Mouse (Mus musculus) heart, embryonic 15.5 days (tissue): ENCODE data around the gene Slc39a13. TPM values are rescaled to one million over a fixed set of nuclear protein-coding genes. Genes with fewer than 3 reads are reported as not detected.
A peak's percentile ranks its signal among the peaks of the same experiment; 100 is the strongest.
"Not testable (repeated sequence)": the region's sequence is repeated elsewhere in the genome, so short reads cannot be mapped to it uniquely, and the experiment has no call there.

Experiments
- ATAC-seq: fragments of 200-750 bp; cut with Nextera tagmentation; replicated peaks from 2 replicates; pipeline ENCODE4 v1.8.0; 2017; ENCODE audit warnings: low read depth, moderate TSS enrichment; ENCODE audit not compliant: insufficient number of reproducible peaks, insufficient read depth, low FRiP score
- H3K27ac ChIP-seq: fragments of 300-500 bp; sonication (generic); 2 replicates; pipeline ENCODE4 v1.5.1; 2015; ENCODE audit warnings: mild to moderate bottlenecking, inconsistent platforms
- H3K27me3 ChIP-seq: fragments of 300-500 bp; sonication (generic); 2 replicates; pipeline ENCODE4 v1.6.1; 2015; ENCODE audit warnings: inconsistent platforms
- H3K36me3 ChIP-seq: fragments of 300-500 bp; sonication (generic); 2 replicates; pipeline ENCODE4 v1.6.1; 2015; ENCODE audit warnings: mild to moderate bottlenecking, inconsistent platforms
- H3K4me1 ChIP-seq: fragments of 300-500 bp; sonication (generic); replicated peaks from 2 replicates; pipeline ENCODE4 v1.6.1; 2015; ENCODE audit warnings: inconsistent platforms
- H3K4me2 ChIP-seq: fragments of 300-500 bp; sonication (generic); 2 replicates; pipeline ENCODE4 v1.6.1; 2015; ENCODE audit warnings: inconsistent platforms, mild to moderate bottlenecking, moderate library complexity
- H3K4me3 ChIP-seq: fragments of 300-500 bp; sonication (generic); 2 replicates; pipeline ENCODE4 v1.5.1; 2015; ENCODE audit warnings: mild to moderate bottlenecking, inconsistent platforms
- H3K9ac ChIP-seq: fragments of 300-500 bp; sonication (generic); 2 replicates; pipeline ENCODE4 v1.6.1; 2015; ENCODE audit warnings: mild to moderate bottlenecking, inconsistent platforms
- H3K9me3 ChIP-seq: fragments of 300-500 bp; sonication (generic); replicated peaks from 2 replicates; pipeline ENCODE4 v1.6.1; 2016; ENCODE audit warnings: inconsistent platforms
- whole genome bisulfite sequencing: fragments of 180-500 bp; shearing (Covaris S2); methylation state at CpG from one replicate; pipeline ENCODE4 v1.1.7; 2015; ENCODE audit warnings: mixed read lengths; 5-methylcytosine and 5-hydroxymethylcytosine counted together
- polyA plus RNA-seq: library from polyadenylated mRNA; unstranded; fragments of >200 nt; fragmentation: Nextera tagmentation; extraction: Ambion mirVana; gene quantifications from 2 replicates; pipeline ENCODE4 v1.2.1, GENCODE M21; 2015

Gene Slc39a13
- polyA plus RNA-seq, 1 experiment from 2014 or later = 53.5 TPM

DNA sequence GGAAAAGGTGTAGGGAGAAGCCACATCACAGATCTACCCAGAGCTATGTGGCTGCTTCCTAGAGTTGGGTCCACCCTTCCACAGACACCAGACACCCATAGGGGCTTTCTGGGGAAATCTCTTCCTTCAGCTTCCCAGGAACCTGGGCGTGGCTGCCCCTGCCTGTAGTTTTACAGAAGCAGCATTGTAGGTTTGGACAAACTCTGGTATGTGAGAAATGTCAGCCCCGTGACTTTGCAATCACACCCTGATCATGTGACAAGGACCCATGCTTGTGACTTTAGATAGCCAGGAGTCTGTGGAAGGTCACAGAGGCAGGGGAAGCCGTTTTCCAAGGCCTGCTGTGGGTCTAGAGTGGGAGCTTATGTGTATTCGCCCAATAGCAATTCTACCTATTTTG is 42.3 kb upstream of the Slc39a13 start:
- no peaks in the 10 kb centered on the region for H3K9me3 ChIP-seq
- H3K27ac ChIP-seq = peak overlapping the region; percentile 66
- no peak overlapping the region for H3K4me3 ChIP-seq
- 34% methylated on average over 4 of the region's 4 CpGs for WGBS
- no peaks in the 10 kb centered on the region for H3K36me3 ChIP-seq
- peaks cover 31% of the 10 kb centered on the region for H3K4me1 ChIP-seq
- no peak overlapping the region for H3K4me2 ChIP-seq
- no peaks in the 10 kb centered on the region for H3K27me3 ChIP-seq
- no peak for ATAC-seq
- no peak overlapping the region for H3K9ac ChIP-seq

- not testable (repeated sequence) for H3K27me3 ChIP-seq, H3K4me2 ChIP-seq, H3K4me3 ChIP-seq, ATAC-seq, H3K36me3 ChIP-seq, H3K9ac ChIP-seq, H3K9me3 ChIP-seq, H3K27ac ChIP-seq
- WGBS = 84% methylated on average over 3 of the region's 3 CpGs
- H3K4me1 ChIP-seq = peaks cover 24% of the 10 kb centered on the region
Measured at GRCm38 (mm10) chr2:91111832-91112231, 41.6 kb upstream of the Slc39a13 start.

DNA sequence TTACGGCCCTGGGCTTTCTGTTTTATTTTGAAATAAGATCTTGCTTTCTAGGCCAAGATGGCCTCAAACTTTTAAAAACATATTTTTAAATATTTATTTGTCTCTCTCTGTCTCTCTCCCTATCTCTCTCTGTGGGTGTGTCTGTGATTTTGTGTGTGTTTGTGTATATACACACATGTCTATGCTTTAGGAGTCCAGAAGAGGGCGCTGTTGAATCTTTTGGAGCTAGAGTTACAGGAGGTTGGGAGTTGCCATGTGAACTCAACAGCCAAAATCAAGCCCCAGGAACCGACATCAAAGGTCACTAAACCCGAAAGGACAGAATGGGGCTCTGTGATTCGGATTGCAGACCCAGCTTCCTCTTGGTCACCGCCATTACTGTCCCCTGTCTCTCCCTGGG is 40.2 kb upstream of the Slc39a13 start:
- H3K4me2 ChIP-seq = no peak overlapping the region
- WGBS = 82% methylated on average over 6 of the region's 6 CpGs
- no peak for ATAC-seq
- H3K9ac ChIP-seq = no peak overlapping the region
- H3K9me3 ChIP-seq = no peaks in the 10 kb centered on the region
- peaks cover 15% of the 10 kb centered on the region for H3K4me1 ChIP-seq
- no peaks in the 10 kb centered on the region for H3K27me3 ChIP-seq
- H3K27ac ChIP-seq = no peak overlapping the region
- no peak overlapping the region for H3K4me3 ChIP-seq
- no peaks in the 10 kb centered on the region for H3K36me3 ChIP-seq

GRCm38 (mm10) chr2:91109807-91110385 is 39.7 kb upstream of the Slc39a13 start:
- Histone ChIP-seq H3K27ac (no peak overlapping the region), H3K9me3 (no peaks in the 10 kb centered on the region), H3K4me2 (no peak overlapping the region), H3K36me3 (no peaks in the 10 kb centered on the region), H3K4me3 (no peak overlapping the region), H3K27me3 (no peaks in the 10 kb centered on the region), H3K9ac (no peak overlapping the region), H3K4me1 (peaks cover 12% of the 10 kb centered on the region)
- ATAC-seq = no peak
- WGBS = 79% methylated on average over 5 of the region's 5 CpGs

- 78% methylated on average over 5 of the region's 5 CpGs for WGBS
- Histone ChIP-seq H3K27me3 (no peaks in the 10 kb centered on the region), H3K9me3 (no peaks in the 10 kb centered on the region), H3K27ac (no peak overlapping the region), H3K9ac (no peak overlapping the region), H3K36me3 (no peaks in the 10 kb centered on the region), H3K4me3 (no peak overlapping the region), H3K4me2 (no peak overlapping the region), H3K4me1 (peaks cover 12% of the 10 kb centered on the region)
- no peak for ATAC-seq
Measured at GRCm38 (mm10) chr2:91109241-91109640, 39.0 kb upstream of the Slc39a13 start.

GRCm38 (mm10) chr2:91108156-91108555 is 37.9 kb upstream of the Slc39a13 start:
- ATAC-seq = no peak
- 74% methylated on average over 3 of the region's 3 CpGs for WGBS
- H3K9me3 ChIP-seq = no peaks in the 10 kb centered on the region
- no peak overlapping the region for H3K4me3 ChIP-seq
- H3K36me3 ChIP-seq = no peaks in the 10 kb centered on the region
- no peak overlapping the region for H3K27ac ChIP-seq
- H3K27me3 ChIP-seq = no peaks in the 10 kb centered on the region
- H3K9ac ChIP-seq = no peak overlapping the region
- peaks cover 11% of the 10 kb centered on the region for H3K4me1 ChIP-seq
- H3K4me2 ChIP-seq = no peak overlapping the region

- ATAC-seq = peak; percentile 73
- Histone ChIP-seq H3K36me3 (no peaks in the 10 kb centered on the region), H3K27me3 (no peaks in the 10 kb centered on the region), H3K4me1 (peaks cover 9% of the 10 kb centered on the region), H3K4me3 (no peak overlapping the region), H3K4me2 (no peak overlapping the region), H3K9ac (no peak overlapping the region), H3K9me3 (no peaks in the 10 kb centered on the region), H3K27ac (no peak overlapping the region)
- WGBS = 5% methylated on average over 7 of the region's 7 CpGs
Measured at GRCm38 (mm10) chr2:91101124-91101740, 31.0 kb upstream of the Slc39a13 start.

DNA sequence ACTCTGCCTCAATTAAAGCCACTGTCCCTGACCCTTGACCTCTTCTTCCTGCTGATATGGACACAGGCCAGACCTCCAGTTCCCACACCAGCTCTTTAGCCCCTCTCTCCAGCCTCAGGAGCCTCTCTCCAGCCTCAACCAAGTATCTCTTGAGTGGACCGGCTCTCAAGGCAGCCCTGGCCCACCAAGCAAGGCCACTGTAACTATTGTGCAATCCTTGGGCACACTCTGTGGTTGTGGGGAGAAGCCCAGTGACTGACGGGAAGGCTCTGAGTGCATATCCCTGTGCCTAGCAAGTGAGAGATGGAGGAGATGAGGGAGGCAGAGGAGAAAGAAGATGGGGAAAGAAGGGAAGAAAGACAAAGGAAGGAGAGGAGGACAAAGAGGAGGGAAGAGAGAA is 27.9 kb upstream of the Slc39a13 start:
- Histone ChIP-seq H3K9ac (no peak overlapping the region), H3K4me1 (peaks cover 9% of the 10 kb centered on the region), H3K27ac (no peak overlapping the region), H3K4me2 (no peak overlapping the region), H3K4me3 (no peak overlapping the region), H3K27me3 (no peaks in the 10 kb centered on the region), H3K9me3 (no peaks in the 10 kb centered on the region), H3K36me3 (no peaks in the 10 kb centered on the region)
- WGBS = 80% methylated on average over 2 of the region's 2 CpGs
- ATAC-seq = no peak

GRCm38 (mm10) chr2:91097015-91097414 is 26.8 kb upstream of the Slc39a13 start:
- no peak overlapping the region for H3K27ac ChIP-seq
- 44% methylated on average over 10 of the region's 10 CpGs for WGBS
- peak overlapping the region; percentile 5; the same call in 1 of the 2 replicates for H3K4me2 ChIP-seq
- H3K27me3 ChIP-seq = no peaks in the 10 kb centered on the region
- H3K9me3 ChIP-seq = no peaks in the 10 kb centered on the region
- H3K36me3 ChIP-seq = no peaks in the 10 kb centered on the region
- H3K4me3 ChIP-seq = peak overlapping the region; percentile 9; the same call in 1 of the 2 replicates
- H3K9ac ChIP-seq = no peak overlapping the region
- ATAC-seq = no peak
- H3K4me1 ChIP-seq = peaks cover 9% of the 10 kb centered on the region

- Histone ChIP-seq H3K4me1 (peaks cover 9% of the 10 kb centered on the region), H3K4me2 (peak overlapping the region; percentile 5; the same call in 1 of the 2 replicates), H3K9ac (no peak overlapping the region), H3K9me3 (no peaks in the 10 kb centered on the region), H3K27me3 (no peaks in the 10 kb centered on the region), H3K27ac (no peak overlapping the region), H3K36me3 (no peaks in the 10 kb centered on the region), H3K4me3 (peak overlapping the region; percentile 9; the same call in 1 of the 2 replicates)
- WGBS = 60% methylated on average over 14 of the region's 14 CpGs
- no peak for ATAC-seq
Measured at GRCm38 (mm10) chr2:91096524-91096923, 26.3 kb upstream of the Slc39a13 start.

- Histone ChIP-seq H3K27me3 (no peaks in the 10 kb centered on the region), H3K4me3 (no peak overlapping the region), H3K4me1 (no peaks in the 10 kb centered on the region), H3K36me3 (no peaks in the 10 kb centered on the region), H3K27ac (no peak overlapping the region), H3K9me3 (no peaks in the 10 kb centered on the region), H3K4me2 (no peak overlapping the region), H3K9ac (no peak overlapping the region)
- 68% methylated on average over 6 of the region's 6 CpGs for WGBS
- ATAC-seq = no peak
Measured at GRCm38 (mm10) chr2:91090827-91091226, 20.6 kb upstream of the Slc39a13 start.

DNA sequence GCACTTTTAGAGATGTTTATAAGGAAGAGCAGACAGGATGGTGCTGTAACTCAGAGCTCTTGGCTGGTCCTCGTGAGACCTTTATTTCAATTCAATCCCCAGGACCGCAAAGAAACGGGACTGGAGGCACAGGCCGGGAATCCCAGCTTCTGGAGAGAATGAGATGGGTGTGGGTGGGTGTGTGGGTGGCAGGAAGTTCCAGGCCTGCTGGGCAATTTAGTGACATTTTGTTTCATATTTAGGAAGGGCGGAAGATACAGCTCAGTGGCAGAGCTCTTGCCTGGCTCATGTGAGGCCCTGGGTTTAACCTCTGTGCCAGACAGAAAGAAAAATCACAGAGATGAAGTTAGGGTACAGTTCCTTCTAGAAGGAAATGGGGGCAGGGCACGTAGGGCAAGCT is 20.0 kb upstream of the Slc39a13 start:
- no peak overlapping the region for H3K4me2 ChIP-seq
- no peaks in the 10 kb centered on the region for H3K36me3 ChIP-seq
- no peak for ATAC-seq

More for the DNA sequence above, 20.0 kb upstream of the Slc39a13 start:
- no peaks in the 10 kb centered on the region for H3K9me3 ChIP-seq
- H3K27ac ChIP-seq = no peak overlapping the region
- H3K9ac ChIP-seq = no peak overlapping the region
- H3K27me3 ChIP-seq = no peaks in the 10 kb centered on the region
- no peaks in the 10 kb centered on the region for H3K4me1 ChIP-seq
- WGBS = 70% methylated on average over 6 of the region's 6 CpGs
- H3K4me3 ChIP-seq = no peak overlapping the region
